Comparison of ENCODE assay signal across 13 mouse cellular contexts in genomic region chr4:142169636-142170035, GRCm38 (mm10).
"Had no signal": no experiment of that assay in that cellular context is flagged by ENCODE, and none has a peak within 500 bp of the region (broad histone marks: within the 10 kb centered on the region; RNA-seq: fewer than 3 reads in every experiment).

No protein-coding gene starts in this region.

- H3K4me3 ChIP-seq: layer of hippocampus, adult 2 months; liver, embryonic 13.5 days had no signal

- H3K27me3 ChIP-seq: liver, embryonic 13.5 days had no signal

- H3K9ac ChIP-seq: liver, embryonic 13.5 days had no signal

- H3K27ac ChIP-seq: kidney, postnatal 0 days; layer of hippocampus, adult 2 months; liver, embryonic 13.5 days had no signal

- DNase-seq: kidney, postnatal 25 days; layer of hippocampus, adult 9-11 months; liver, embryonic 13.5 days; lung, adult 2 months; lung, postnatal 14 days; lung, postnatal 4 days; midbrain, embryonic 14.5 days; thymus, adult 2 months; thymus, postnatal 14 days; thymus, postnatal 4 days had no signal

- H3K4me2 ChIP-seq: liver, embryonic 13.5 days; midbrain, embryonic 11.5 days had no signal

- H3K36me3 ChIP-seq: liver, embryonic 13.5 days had no signal

- H3K9me3 ChIP-seq: liver, embryonic 13.5 days had no signal
